Mouse (Mus musculus): ENCODE measurements around the gene Ntpcr. TPM values are rescaled to one million over a fixed set of nuclear protein-coding genes. Genes with fewer than 3 reads are reported as not detected.

The Ntpcr gene
- polyA plus RNA-seq, 1 experiment from 2014 or later, result 13.0 TPM

DNA sequence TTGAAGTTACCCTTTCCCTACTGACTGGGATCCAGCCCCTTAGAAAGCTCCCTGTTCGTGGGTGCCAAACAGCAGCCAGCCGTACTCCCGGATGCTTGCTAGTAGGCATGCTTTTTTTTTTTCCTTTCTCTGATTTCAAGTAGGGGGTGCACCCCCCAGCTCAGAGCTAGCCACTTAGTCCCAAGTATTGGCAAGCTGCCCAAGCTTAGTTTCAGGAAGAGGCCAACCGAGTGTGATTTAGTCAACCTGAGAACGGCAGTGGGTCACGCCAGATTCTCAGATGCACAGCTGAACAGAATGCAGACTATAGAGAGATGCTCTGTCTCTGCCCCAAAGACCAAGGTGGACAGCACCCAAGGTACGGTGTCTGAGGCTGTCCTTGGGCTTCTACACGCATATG lies 21.1 kb downstream of the Ntpcr start:
- no peaks in the 10 kb centered on the region for H3K9me3 ChIP-seq (replicated peaks)
- H3K4me3 ChIP-seq (replicated peaks), result no peak overlapping the region
- no peak overlapping the region for H3K4me2 ChIP-seq
- ATAC-seq (ENCODE audit: insufficient read depth), result no peak
- no peak overlapping the region for H3K27ac ChIP-seq (replicated peaks)
- H3K36me3 ChIP-seq (replicated peaks), result no peaks in the 10 kb centered on the region
- 75% methylated on average over 8 of the region's 8 CpGs for WGBS (ENCODE audit: insufficient replicate concordance)
- H3K27me3 ChIP-seq, result no peaks in the 10 kb centered on the region
- no peak overlapping the region for H3K9ac ChIP-seq
- H3K4me1 ChIP-seq (replicated peaks), result no peaks in the 10 kb centered on the region

GRCm38 (mm10) chr8:125755896-125756295 lies 26.1 kb downstream of the Ntpcr start:
- no peaks in the 10 kb centered on the region for H3K27me3 ChIP-seq
- no peak overlapping the region for H3K27ac ChIP-seq (replicated peaks)
- no peaks in the 10 kb centered on the region for H3K36me3 ChIP-seq (replicated peaks)
- no peak for ATAC-seq (ENCODE audit: insufficient read depth)
- WGBS (ENCODE audit: insufficient replicate concordance), result 63% methylated on average over 8 of the region's 8 CpGs
- no peak overlapping the region for H3K4me3 ChIP-seq (replicated peaks)
- no peaks in the 10 kb centered on the region; the same call in 1 of the 2 replicates for H3K4me1 ChIP-seq (replicated peaks)
- no peak overlapping the region for H3K4me2 ChIP-seq
- H3K9me3 ChIP-seq (replicated peaks), result no peaks in the 10 kb centered on the region
- H3K9ac ChIP-seq, result no peak overlapping the region

- ATAC-seq (ENCODE audit: insufficient read depth), result peak; percentile 12; the same call in 1 of the 2 replicates
- 45% methylated on average over 9 of the region's 9 CpGs for WGBS (ENCODE audit: insufficient replicate concordance)
- H3K27me3 ChIP-seq, result no peaks in the 10 kb centered on the region
- H3K9me3 ChIP-seq (replicated peaks), result no peaks in the 10 kb centered on the region
- H3K4me2 ChIP-seq, result no peak overlapping the region
- H3K4me3 ChIP-seq (replicated peaks), result no peak overlapping the region
- H3K4me1 ChIP-seq (replicated peaks), result no peaks in the 10 kb centered on the region; the same call in 1 of the 2 replicates
- H3K27ac ChIP-seq (replicated peaks), result no peak overlapping the region
- H3K36me3 ChIP-seq (replicated peaks), result no peaks in the 10 kb centered on the region
- H3K9ac ChIP-seq, result no peak overlapping the region
Measured at GRCm38 (mm10) chr8:125756391-125757105, 26.8 kb downstream of the Ntpcr start.

GRCm38 (mm10) chr8:125757106-125757496 lies 27.3 kb downstream of the Ntpcr start:
- Histone ChIP-seq H3K36me3 (replicated peaks) (no peaks in the 10 kb centered on the region), H3K9me3 (replicated peaks) (no peaks in the 10 kb centered on the region), H3K4me1 (replicated peaks) (no peaks in the 10 kb centered on the region; the same call in 1 of the 2 replicates), H3K4me3 (replicated peaks) (no peak overlapping the region), H3K9ac (no peak overlapping the region), H3K27ac (replicated peaks) (no peak overlapping the region), H3K4me2 (no peak overlapping the region), H3K27me3 (no peaks in the 10 kb centered on the region)
- WGBS (ENCODE audit: insufficient replicate concordance), result 46% methylated on average over 1 of the region's 1 CpGs
- no peak for ATAC-seq (ENCODE audit: insufficient read depth)

DNA sequence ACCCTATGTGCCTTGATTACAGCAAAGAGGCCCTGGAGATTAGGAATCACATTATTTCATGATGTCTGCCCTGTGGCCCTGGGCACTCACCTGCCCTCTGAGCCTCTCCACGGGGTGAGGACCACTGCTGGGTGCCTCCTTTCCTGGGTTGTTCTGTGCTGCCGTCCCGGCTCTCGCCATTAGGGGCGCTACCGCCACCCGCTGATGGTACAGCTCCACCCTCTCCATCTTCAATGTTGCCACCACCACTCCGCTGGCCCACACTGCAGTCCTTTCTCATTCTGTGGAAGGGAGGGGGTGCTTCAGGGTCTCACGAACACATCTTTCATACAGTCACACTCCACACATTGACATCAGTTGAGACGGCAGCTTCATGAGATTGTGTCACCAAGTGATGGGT lies 29.3 kb downstream of the Ntpcr start:
- H3K9ac ChIP-seq, result no peak overlapping the region
- H3K4me1 ChIP-seq (replicated peaks), result peaks cover 3% of the 10 kb centered on the region; the same call in 1 of the 2 replicates
- H3K27me3 ChIP-seq, result no peaks in the 10 kb centered on the region
- H3K4me2 ChIP-seq, result no peak overlapping the region
- no peaks in the 10 kb centered on the region for H3K9me3 ChIP-seq (replicated peaks)
- ATAC-seq (ENCODE audit: insufficient read depth), result no peak
- no peaks in the 10 kb centered on the region for H3K36me3 ChIP-seq (replicated peaks)
- WGBS (ENCODE audit: insufficient replicate concordance), result 34% methylated on average over 10 of the region's 10 CpGs
- no peak overlapping the region for H3K4me3 ChIP-seq (replicated peaks)
- no peak overlapping the region for H3K27ac ChIP-seq (replicated peaks)

DNA sequence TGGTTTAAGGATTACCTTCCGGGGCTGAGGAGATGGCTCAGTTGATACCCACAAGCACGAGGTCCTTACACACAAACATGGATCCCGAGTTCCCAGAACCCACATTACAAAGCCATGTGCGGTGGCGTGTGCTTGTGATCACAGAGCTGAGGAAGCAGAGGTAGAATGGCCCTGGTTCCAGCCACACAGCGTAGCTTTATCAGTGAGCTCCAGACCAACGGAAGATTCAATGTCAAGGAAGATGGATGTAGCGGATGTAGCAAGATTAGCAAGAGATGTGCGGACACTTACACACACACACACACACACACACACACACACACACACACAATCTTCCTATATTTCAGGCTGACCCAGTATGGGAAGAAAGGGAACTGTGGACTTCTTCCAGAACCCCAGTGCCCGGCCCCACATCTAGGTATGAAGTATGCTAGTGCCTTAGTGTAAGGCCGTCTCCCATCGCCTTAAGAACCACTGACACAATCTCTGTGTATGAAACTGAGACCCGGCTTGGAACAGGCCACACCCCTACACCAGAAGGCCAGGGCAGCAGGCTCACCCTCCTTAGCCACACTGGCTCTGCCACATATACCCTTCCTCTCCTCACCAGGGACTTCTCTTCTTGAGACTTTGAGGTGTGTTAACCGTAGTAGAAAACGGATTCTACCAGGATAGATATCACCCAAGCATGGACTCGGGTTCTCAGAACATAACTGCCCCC lies 33.5 kb downstream of the Ntpcr start:
- 47% methylated on average over 16 of the region's 16 CpGs for WGBS (ENCODE audit: insufficient replicate concordance)
- Histone ChIP-seq H3K4me2 (no peak overlapping the region; the same call in 1 of the 2 replicates), H3K4me3 (replicated peaks) (no peak overlapping the region), H3K27ac (replicated peaks) (no peak overlapping the region), H3K36me3 (replicated peaks) (no peaks in the 10 kb centered on the region), H3K9ac (no peak overlapping the region), H3K9me3 (replicated peaks) (no peaks in the 10 kb centered on the region), H3K4me1 (replicated peaks) (peaks cover 3% of the 10 kb centered on the region; the same call in 1 of the 2 replicates), H3K27me3 (no peaks in the 10 kb centered on the region)
- peak; percentile 56 for ATAC-seq (ENCODE audit: insufficient read depth)

GRCm38 (mm10) chr8:125768079-125768478 lies 38.3 kb downstream of the Ntpcr start:
- no peaks in the 10 kb centered on the region for H3K4me1 ChIP-seq (replicated peaks)
- WGBS (ENCODE audit: insufficient replicate concordance), result 78% methylated on average over 10 of the region's 10 CpGs
- H3K27ac ChIP-seq (replicated peaks), result no peak overlapping the region
- no peak overlapping the region for H3K9ac ChIP-seq
- H3K36me3 ChIP-seq (replicated peaks), result no peaks in the 10 kb centered on the region
- H3K4me3 ChIP-seq (replicated peaks), result no peak overlapping the region
- H3K9me3 ChIP-seq (replicated peaks), result no peaks in the 10 kb centered on the region
- H3K27me3 ChIP-seq, result no peaks in the 10 kb centered on the region
- no peak overlapping the region for H3K4me2 ChIP-seq
- no peak for ATAC-seq (ENCODE audit: insufficient read depth)

- no peaks in the 10 kb centered on the region for H3K9me3 ChIP-seq (replicated peaks)
- 52% methylated on average over 2 of the region's 2 CpGs for WGBS (ENCODE audit: insufficient replicate concordance)
- H3K4me1 ChIP-seq (replicated peaks), result no peaks in the 10 kb centered on the region
- no peak for ATAC-seq (ENCODE audit: insufficient read depth)
- H3K9ac ChIP-seq, result no peak overlapping the region
- no peaks in the 10 kb centered on the region for H3K36me3 ChIP-seq (replicated peaks)
- H3K27me3 ChIP-seq, result no peaks in the 10 kb centered on the region
- H3K4me2 ChIP-seq, result no peak overlapping the region
- no peak overlapping the region for H3K27ac ChIP-seq (replicated peaks)
- H3K4me3 ChIP-seq (replicated peaks), result no peak overlapping the region
Measured at GRCm38 (mm10) chr8:125772300-125772699, 42.5 kb downstream of the Ntpcr start.

- 60% methylated on average over 7 of the region's 7 CpGs for WGBS (ENCODE audit: insufficient replicate concordance)
- H3K4me2 ChIP-seq, result no peak overlapping the region
- peaks cover 4% of the 10 kb centered on the region for H3K4me1 ChIP-seq (replicated peaks)
- H3K9me3 ChIP-seq (replicated peaks), result no peaks in the 10 kb centered on the region
- H3K36me3 ChIP-seq (replicated peaks), result no peaks in the 10 kb centered on the region
- H3K4me3 ChIP-seq (replicated peaks), result no peak overlapping the region
- no peak overlapping the region for H3K27ac ChIP-seq (replicated peaks)
- no peak for ATAC-seq (ENCODE audit: insufficient read depth)
- no peaks in the 10 kb centered on the region for H3K27me3 ChIP-seq
- H3K9ac ChIP-seq, result no peak overlapping the region
Measured at GRCm38 (mm10) chr8:125773281-125773803, 43.6 kb downstream of the Ntpcr start.

DNA sequence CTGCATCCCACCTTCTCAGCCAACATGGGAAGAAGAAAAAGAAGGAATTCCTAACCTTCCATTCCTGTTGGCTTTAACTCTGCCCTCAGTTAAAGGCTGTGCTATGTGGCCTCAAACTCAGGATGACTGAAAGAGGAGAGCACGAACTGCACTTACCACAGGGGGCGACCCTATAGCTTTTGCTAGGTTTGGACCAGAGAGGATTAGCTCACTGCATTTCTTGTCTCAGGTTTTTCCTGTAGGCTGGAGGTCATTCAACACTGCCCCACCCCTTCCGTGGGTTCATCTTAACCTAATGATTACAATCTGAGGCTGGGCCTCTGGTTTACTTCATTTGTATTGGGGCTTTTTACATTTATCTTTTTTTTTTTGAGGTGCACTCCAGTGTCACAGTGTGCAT lies 45.3 kb downstream of the Ntpcr start:
- Histone ChIP-seq H3K9me3 (replicated peaks) (no peaks in the 10 kb centered on the region), H3K27ac (replicated peaks) (no peak overlapping the region), H3K27me3 (no peaks in the 10 kb centered on the region), H3K4me3 (replicated peaks) (no peak overlapping the region), H3K9ac (no peak overlapping the region), H3K4me2 (no peak overlapping the region), H3K36me3 (replicated peaks) (no peaks in the 10 kb centered on the region), H3K4me1 (replicated peaks) (peaks cover 4% of the 10 kb centered on the region)
- 39% methylated on average over 3 of the region's 3 CpGs for WGBS (ENCODE audit: insufficient replicate concordance)
- no peak for ATAC-seq (ENCODE audit: insufficient read depth)

DNA sequence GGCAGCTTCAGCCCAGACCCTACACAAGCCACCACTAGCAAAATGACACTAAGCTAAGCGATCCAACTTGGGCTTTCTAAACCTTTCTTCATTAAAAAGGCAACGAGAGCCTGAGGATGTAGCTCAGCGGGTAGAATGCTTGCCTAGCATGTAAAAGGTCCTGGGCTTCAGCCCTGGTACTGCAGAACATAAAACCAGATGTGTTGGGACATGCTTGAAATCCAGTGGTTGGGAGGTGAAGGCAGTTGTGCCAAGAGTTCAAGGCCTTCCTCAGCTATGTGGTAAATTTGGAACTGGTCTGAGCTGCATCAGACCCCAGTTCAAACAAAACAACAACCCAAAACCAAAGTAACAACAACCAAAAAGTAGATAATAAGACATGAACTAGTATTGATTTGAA lies 46.6 kb downstream of the Ntpcr start:
- H3K9me3 ChIP-seq (replicated peaks), result no peaks in the 10 kb centered on the region
- H3K27ac ChIP-seq (replicated peaks), result no peak overlapping the region
- no peak for ATAC-seq (ENCODE audit: insufficient read depth)
- no peaks in the 10 kb centered on the region for H3K36me3 ChIP-seq (replicated peaks)
- 62% methylated on average over 3 of the region's 3 CpGs for WGBS (ENCODE audit: insufficient replicate concordance)
- H3K4me2 ChIP-seq, result no peak overlapping the region
- H3K4me3 ChIP-seq (replicated peaks), result no peak overlapping the region
- H3K4me1 ChIP-seq (replicated peaks), result peaks cover 4% of the 10 kb centered on the region
- H3K9ac ChIP-seq, result no peak overlapping the region
- H3K27me3 ChIP-seq, result no peaks in the 10 kb centered on the region

Data from liver, embryonic 15.5 days (tissue).